Mouse (Mus musculus): ENCODE measurements around the gene Cdh4.

Gene Cdh4

GRCm38 (mm10) chr2:179442191-179442540 is at the start of gene Cdh4:
Cdh4 (plus strand) TSS chr2:179442431.
- DNase-seq (ENCODE audit: low spot score) = peak; percentile 52

GRCm38 (mm10) chr2:179395442-179395841 is 46.8 kb upstream of the Cdh4 start:
- no peak for DNase-seq (ENCODE audit: low spot score)

- DNase-seq (ENCODE audit: low spot score) = peak; percentile 11
Observed at GRCm38 (mm10) chr2:179399645-179400249, 42.5 kb upstream of the Cdh4 start.

- DNase-seq (ENCODE audit: low spot score) = no peak
Observed at GRCm38 (mm10) chr2:179410866-179411561, 31.2 kb upstream of the Cdh4 start.

- DNase-seq (ENCODE audit: low spot score) = no peak
Observed at GRCm38 (mm10) chr2:179412966-179413365, 29.3 kb upstream of the Cdh4 start.

- no peak for DNase-seq (ENCODE audit: low spot score)
Observed at GRCm38 (mm10) chr2:179414253-179414652, 28.0 kb upstream of the Cdh4 start.

- DNase-seq (ENCODE audit: low spot score) = no peak
Observed at GRCm38 (mm10) chr2:179414704-179415103, 27.5 kb upstream of the Cdh4 start.

- no peak for DNase-seq (ENCODE audit: low spot score)
Observed at GRCm38 (mm10) chr2:179415892-179416403, 26.3 kb upstream of the Cdh4 start.

GRCm38 (mm10) chr2:179416587-179417227 is 25.5 kb upstream of the Cdh4 start:
- no peak for DNase-seq (ENCODE audit: low spot score)

- DNase-seq (ENCODE audit: low spot score) = no peak
Observed at GRCm38 (mm10) chr2:179425602-179426001, 16.6 kb upstream of the Cdh4 start.

GRCm38 (mm10) chr2:179428889-179429288 is 13.3 kb upstream of the Cdh4 start:
- no peak for DNase-seq (ENCODE audit: low spot score)

- no peak for DNase-seq (ENCODE audit: low spot score)
Observed at GRCm38 (mm10) chr2:179440161-179440560, 2.1 kb upstream of the Cdh4 start.

- DNase-seq (ENCODE audit: low spot score) = no peak
Observed at GRCm38 (mm10) chr2:179441086-179441485, 1.1 kb upstream of the Cdh4 start.

- DNase-seq (ENCODE audit: low spot score) = no peak
Observed at GRCm38 (mm10) chr2:179441717-179442116, 514 bp upstream of the Cdh4 start.

- peak; percentile 24 for DNase-seq (ENCODE audit: low spot score)
Observed at GRCm38 (mm10) chr2:179442541-179443225, 452 bp downstream of the Cdh4 start.

- DNase-seq (ENCODE audit: low spot score) = peak; percentile 21
Observed at GRCm38 (mm10) chr2:179443226-179443815, 1.1 kb downstream of the Cdh4 start.

GRCm38 (mm10) chr2:179443959-179444358 is 1.7 kb downstream of the Cdh4 start:
- DNase-seq (ENCODE audit: low spot score) = no peak

GRCm38 (mm10) chr2:179448256-179448655 is 6.0 kb downstream of the Cdh4 start:
- no peak for DNase-seq (ENCODE audit: low spot score)

- DNase-seq (ENCODE audit: low spot score) = no peak
Observed at GRCm38 (mm10) chr2:179449018-179449417, 6.8 kb downstream of the Cdh4 start.

GRCm38 (mm10) chr2:179459196-179459595 is 17.0 kb downstream of the Cdh4 start:
- no peak for DNase-seq (ENCODE audit: low spot score)

- no peak for DNase-seq (ENCODE audit: low spot score)
Observed at GRCm38 (mm10) chr2:179459606-179460005, 17.4 kb downstream of the Cdh4 start.

GRCm38 (mm10) chr2:179463514-179463913 is 21.3 kb downstream of the Cdh4 start:
- no peak for DNase-seq (ENCODE audit: low spot score)
